Mouse (Mus musculus): ENCODE results near the gene Hoxb1.

DNA sequence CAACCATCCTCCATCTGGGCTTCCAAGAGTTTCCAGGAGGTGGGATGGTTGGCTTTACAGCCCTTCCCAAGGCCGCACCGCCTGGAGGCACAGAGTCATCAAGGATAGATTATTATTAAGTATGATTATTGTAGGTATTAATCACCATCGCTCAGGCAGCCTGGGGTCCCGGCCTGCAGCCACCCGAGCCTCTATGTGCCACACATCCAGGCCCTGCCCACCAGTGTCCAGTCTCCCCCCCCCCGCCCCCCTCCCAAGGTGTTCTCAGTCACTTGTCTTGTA lies 20.7 kb upstream of the Hoxb1 start:
- no peak for TF ChIP-seq CTCF (IDR thresholded peaks at IDR 0.05)
- TF ChIP-seq EP300 (IDR thresholded peaks at IDR 0.05), result no peak

Measured in lung, postnatal 0 days (tissue).